Mouse (Mus musculus): ENCODE measurements around the gene Gm45799.

The Gm45799 gene

DNA sequence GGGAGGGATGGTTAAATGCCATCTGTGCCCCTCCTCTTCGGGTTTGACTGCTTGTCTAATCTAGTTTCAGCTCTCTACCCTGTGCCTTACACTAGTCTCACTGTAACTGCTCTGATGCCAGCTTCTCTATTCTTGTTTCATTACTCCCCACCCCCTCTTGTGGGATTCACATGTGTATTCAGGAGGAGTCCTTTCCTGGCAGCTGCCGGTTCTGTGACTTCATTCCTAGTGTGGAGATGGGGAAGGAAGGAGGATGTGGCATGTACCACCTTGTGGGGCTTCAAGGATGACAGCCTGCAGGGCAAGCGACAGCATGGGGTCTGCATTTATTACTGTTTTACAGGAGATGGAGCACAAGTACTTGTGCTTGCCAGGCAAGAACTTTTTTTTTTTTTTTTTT is 1.6 kb downstream of the Gm45799 start:
- DNase-seq (ENCODE audit: low spot score): no peak

DNA sequence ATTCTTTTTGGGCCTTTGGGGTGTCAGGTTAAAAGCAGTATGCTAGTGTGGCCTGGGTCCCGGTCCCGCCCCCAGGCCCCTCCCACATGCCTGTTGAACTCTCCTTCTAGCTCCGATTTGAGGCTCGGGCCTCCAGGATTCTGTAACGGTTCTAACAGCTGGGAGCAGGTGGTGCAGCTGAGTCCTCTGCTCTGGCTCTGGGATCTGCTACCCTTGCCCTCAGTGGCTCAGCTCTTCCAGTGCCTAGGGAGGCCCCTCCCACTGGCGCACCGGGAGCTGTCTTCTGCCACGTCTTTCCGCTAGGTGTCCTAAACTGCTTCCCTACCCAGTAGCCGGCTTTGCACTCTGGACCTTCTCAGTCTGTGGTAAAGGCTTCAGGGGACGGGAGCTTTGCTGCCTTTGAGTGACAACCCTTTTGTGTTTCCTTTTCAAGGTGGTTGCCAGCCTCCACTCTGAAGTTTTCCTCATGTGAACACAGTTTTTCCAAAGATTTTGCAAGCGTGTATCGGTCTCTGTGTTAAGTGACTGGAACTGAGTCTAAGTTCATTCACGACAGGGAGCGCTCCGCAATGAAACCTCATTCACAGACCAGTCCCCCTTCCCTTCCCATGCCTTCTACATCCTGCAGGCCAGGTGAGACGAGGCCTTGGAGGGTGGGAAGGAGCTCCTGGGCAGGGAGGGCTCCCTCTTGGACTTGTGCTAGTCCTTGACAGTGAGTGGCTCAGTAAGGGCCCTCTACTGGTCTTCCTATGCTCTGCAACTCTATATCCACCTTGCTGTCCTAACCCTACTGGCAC is 10.5 kb downstream of the Gm45799 start, which contains the start of gene Dnhd1:
Gene Dnhd1, plus strand, starts transcription at position 189 of the 797 bp plus-strand sequence.
- DNase-seq (ENCODE audit: low spot score): no peak

DNA sequence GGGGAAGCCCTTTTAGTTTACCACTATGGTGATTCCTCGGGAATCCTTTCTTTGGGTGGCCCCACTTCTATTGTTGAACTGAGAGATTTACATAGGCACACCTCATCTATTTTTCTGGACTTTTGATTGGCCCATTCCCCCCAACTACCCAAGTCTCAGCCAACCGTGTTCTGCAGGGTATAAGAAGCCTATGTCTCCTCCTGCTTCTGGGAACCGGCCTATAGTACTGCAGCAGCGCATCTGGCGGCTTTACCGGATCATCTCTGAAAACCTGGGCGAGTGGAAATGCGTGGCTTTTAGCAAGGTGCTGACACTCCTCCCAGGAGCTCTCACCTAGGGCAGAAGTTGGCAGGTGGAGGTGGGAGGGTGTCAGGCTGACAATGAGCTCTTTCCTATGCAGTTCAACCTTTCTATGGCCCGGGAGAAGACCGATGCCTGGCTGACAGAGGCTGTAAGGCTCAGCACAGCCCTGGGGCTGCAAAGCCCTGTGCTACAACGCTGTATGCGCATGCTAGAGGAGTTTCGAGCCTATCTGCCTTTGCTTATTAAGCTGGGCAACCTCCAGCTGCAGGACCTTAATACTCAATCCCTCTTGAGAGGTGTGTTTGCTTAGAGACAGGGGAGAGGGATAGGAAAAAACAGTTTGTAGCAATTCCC is 45.3 kb downstream of the Gm45799 start:
- DNase-seq (ENCODE audit: low spot score): no peak

DNA sequence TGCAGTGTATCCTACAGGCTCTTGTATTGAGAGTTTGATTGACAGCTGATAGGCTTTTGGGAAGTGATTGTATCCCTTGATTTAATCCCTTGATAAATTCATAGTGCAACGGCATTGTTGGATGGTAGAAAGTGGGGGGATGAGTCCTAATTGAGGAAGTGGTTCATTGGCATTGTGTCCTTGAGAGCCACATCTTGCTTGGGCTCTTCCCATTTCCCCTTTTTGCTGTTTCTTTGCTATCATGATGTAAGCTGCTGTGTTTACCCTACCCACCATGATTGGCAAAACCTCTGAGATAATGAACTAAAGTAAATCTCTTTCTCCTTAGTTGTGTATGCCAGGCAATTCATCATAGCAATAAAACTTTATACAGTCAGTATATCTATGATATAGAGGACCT is 50.5 kb downstream of the Gm45799 start:
- no peak for DNase-seq (ENCODE audit: low spot score)

DNA sequence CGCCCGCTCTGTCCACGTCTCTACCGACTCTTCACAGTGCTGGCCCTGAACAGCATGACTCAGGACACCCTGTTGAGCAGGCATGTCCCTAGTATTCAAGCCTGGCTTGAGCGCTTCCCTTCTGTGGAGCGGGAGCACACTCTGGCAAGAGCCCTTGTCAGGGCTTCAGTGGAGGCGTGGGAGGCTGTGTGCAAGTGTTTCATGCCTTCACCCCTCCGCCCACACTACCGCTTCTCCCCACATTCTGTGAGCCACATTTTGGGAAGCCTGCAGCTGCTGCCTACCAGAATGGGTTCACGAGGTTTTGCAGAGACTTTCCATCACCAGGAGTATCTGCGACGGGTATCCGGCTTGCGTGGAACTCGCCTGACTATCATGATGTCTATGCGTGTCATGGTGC is 62.8 kb downstream of the Gm45799 start:
- no peak for DNase-seq (ENCODE audit: low spot score)

DNA sequence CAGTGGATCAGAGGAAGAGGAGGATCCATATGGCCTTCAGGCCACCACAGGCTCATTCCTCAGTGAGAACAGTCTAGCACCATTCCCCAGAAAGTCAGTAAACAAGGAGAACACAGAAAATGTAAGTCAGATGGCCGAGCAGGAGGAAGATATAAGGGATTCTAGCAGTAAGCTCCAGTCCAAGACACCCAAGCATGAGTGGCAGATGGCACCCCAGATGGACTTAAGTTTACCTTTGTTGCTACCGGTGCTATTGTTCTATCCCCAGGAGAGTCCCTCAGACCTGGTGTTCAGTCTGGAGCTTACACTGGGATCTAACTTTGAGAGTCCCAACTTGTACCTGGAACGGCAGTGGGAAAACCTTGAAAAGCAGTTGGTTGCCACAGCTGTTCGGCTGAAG is 63.5 kb downstream of the Gm45799 start:
- no peak for DNase-seq (ENCODE audit: low spot score)

DNA sequence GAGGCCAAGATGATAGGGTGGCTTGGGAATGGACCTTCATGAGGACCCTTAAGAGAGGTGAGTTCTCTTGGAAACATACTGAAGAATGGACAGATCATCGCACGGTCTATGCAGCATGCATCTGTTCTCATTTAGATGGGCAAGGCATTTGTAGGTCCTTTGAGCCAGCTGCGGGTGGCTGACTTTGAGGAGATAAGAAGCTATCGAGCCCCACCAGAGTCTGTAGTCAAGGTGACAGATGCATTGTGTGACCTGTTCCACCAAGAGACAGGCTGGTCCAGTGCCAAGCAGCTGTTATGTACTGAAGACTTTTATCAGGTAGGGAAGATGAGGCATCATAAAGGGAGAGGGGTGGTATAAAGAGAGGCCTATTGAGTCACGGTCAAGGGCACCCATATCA is 68.4 kb downstream of the Gm45799 start:
- no peak for DNase-seq (ENCODE audit: low spot score)

DNA sequence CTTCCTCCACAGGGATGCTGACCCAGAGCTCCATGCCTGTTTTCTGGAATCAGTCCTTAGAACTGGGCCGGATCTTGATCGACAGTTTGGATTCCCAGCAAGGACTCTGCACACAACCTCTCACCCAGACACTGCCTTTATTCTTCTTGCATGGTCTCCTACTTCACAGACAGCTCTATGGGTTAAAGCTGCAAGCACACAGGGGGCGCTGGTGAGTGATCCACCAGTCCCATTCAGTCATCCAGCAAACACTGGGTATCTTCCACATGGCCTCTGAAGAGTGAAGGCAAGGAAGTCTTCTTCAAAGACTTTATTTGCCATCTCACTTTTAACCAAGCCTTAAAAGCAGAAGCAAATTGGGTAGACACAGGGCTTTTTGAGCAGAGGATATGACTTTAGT is 75.0 kb downstream of the Gm45799 start:
- DNase-seq (ENCODE audit: low spot score): no peak

DNA sequence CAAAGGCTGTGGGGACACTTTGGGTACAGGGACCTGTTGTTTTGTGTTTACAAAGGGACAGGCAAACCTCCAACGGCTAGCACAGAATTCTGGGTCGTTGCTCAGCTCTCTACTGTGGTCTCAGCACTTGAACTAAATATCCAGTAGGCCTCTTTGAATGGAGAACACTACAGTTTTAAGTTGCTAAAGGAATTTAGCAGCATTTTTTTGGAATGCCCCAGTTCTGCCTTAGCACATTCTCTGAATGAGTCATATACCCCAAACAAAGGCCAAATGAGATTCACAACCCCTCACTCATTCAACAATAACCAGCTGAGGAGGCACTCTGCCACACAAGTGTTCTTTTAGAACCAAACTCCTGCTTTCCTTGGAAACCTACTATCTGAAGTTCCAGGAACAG is 81.6 kb downstream of the Gm45799 start:
- no peak for DNase-seq (ENCODE audit: low spot score)

DNA sequence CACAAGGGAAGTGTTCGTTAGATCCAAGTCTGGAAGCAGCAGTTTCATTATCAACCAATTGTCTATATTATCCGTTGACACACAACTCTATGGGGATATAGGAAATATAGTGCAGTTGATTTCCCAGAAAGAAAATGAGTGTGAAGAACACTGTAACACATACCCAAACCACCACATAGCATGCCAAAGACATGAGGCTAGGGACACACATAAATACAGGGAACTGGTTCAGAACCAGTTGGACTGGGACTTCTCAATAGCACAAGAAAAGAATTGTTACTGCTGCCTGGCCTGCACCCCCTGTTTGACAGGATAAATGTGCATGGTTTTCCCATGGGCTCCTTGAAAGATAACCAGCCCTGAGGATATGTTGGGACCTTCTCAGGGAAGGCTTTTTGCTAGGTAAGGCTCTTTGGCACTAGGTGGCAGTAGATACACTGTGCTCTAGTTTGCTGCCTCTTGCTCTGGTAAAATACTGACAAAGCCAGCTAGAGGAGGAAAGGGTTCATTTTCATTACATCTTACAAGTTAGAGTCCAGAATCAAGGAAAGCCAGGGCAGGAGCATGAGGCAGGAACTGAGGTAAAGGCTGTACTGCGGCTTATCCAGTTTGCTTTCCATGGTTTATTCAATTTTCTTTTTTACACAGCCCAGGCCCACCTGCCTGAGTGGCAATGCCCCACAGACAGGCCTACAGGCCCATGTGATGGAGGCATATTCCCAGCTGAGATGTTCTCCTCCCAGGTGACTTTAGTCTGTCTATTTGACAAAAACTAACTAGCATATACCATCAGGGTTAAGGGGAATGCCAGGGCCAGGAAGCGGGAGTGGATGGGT is 86.0 kb downstream of the Gm45799 start:
- no peak for DNase-seq (ENCODE audit: low spot score)

DNA sequence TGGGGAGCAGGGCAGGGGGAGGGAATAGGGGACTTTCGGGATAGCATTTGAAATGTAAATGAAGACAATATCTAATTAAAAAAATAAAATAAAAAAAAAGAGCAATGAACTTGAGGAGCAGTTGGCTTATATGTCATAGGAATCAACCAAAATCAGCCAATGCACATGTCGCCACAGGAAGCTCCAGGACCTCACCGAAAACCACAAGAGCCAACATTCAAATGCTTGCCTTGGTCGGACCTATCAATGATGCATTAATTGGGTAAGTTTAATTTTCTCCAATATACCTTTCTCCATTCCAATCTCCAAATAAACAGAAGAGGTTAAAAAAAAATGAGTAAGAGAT is 86.6 kb downstream of the Gm45799 start:
- DNase-seq (ENCODE audit: low spot score): no peak

DNA sequence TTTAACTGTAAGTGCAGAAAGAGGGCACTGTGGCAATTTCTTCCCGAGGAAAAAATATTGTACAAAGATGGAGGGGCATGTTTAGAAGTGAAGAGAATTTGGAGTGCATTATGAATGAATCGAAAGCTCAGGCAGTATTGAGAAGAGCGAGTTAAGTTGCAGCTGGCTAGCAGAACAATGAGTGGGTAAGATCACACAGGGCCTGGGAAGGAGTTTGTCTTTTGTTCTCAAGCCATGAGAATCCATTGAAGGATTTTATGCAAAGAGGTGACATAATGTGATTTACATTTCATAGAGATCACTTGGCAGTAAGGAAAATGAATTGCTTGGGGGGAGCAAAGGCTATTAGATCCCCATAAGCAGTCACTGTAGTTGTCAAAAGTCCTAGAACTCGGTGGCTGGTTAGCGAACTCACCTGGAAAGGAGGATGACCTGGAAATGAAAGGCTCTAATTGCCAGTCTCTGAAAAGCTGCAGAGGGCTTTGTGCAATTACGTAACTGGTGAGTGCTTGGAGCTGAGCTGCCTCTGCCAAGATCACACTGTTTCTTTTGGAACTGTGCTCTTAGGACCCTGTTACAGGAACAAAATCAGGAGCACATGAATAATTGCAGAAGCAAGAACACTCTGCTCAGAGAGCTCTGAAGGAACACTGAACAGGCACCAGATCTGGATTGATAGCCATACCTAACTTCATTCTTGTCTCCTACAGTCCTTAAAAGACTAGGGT is 88.5 kb downstream of the Gm45799 start:
- no peak for DNase-seq (ENCODE audit: low spot score)

DNA sequence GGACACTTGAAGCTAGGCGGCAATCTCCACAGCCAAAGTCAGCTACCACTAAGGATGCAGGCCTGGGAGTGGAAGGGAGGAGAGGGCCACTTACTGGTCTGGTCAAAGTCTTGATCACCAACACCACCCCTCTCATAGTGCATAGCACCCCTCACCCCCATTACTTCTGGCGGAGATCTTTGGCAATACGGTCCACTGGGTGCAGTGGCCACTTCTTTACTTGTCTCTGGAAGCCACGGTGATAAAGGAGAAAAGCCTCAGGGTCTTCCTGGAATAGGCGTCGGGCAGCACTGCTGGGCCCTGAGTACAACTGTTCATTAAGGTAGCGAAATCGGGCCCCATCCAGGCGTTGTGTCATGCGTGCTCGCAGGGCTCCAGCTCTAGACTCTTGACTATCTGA is 93.5 kb downstream of the Gm45799 start:
- no peak for DNase-seq (ENCODE audit: low spot score)

All from urinary bladder, postnatal 10 days (tissue).